Mouse (Mus musculus) adrenal gland, postnatal 14 days (tissue): ENCODE measurements around the gene Ccdc57. TPM values are rescaled to one million over a fixed set of nuclear protein-coding genes. Genes with fewer than 3 reads are reported as not detected.
A peak's percentile ranks its signal among the peaks of the same experiment; 100 is the strongest.

Source experiments
- DNase-seq: peaks from one replicate; pipeline ENCODE4 v3.0.0; 2021; ENCODE audit warnings: mixed read lengths
- total RNA-seq: library from RNA; stranded (reverse); gene quantifications from 2 replicates; pipeline ENCODE4 v1.2.3, GENCODE M21; 2021

The Ccdc57 gene
- total RNA-seq, 1 experiment from 2014 or later: 17.7 TPM

DNA sequence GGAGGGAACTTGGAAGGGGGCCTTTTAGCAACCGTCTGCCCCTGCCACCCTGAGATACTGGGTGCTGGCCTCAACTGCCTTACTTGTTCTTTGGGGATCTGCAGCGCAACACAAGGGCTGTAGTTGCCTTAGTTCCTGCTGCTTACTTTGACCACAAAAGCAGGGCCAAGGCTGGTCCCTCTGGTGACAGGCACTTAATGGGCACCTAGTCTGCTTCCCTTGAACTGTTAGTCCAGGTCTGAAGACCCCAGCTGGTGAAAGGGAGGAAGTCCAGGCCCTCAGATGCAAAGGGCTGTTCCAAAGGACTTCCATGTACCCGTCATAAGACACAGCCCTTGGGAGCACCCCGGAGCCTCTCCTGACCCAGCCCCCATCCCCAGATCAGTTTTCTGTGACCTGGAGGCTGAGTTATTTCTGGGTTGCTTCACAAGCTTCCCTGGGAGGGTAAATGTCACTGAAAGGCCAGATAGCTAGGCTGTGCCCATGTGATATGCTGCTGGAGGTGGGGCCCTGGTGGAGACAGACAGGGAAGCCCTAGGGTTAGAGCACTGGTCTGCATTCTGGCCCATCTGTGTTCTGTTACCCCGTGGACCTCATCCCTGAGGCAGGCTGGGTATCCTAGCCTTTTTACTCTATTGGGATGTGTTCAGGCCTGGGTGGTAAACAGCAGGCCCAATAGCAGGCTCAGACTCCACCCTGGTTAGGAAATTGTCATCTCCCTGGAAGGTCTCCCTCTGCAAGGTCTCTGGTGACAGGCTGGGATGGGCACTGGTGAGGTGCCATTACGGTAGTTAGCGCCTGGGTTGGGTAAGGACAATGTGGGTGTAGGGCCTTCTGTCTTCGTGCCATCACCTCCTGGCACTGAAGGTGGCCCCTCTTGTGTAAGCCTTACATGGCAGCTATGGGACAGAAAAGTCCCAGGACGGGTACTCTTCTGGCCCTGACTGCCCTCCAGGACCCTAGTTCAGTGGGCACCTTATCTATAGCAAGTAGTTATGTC, 19.4 kb upstream of the Ccdc57 start:
- DNase-seq: no peak

DNA sequence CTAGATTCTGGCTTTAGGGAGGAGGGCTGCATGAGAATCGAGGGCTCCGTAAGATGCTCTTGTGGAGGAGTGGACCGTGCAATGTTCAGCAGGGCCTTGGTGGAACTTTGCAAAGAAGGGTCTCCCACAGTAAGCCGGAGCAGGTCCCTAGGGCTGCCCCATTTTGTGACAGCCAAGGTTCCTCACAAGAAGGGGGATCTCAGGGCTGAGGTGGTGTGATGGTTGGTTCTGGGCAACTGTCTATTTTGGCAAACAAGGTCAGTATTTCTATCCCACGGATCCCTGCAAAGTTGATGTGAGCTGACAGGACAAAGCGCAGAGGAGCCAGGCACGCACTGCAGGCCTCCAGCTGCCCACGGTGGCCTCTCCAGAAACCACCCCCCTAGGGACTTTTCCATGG, 18.6 kb upstream of the Ccdc57 start:
- no peak for DNase-seq

DNA sequence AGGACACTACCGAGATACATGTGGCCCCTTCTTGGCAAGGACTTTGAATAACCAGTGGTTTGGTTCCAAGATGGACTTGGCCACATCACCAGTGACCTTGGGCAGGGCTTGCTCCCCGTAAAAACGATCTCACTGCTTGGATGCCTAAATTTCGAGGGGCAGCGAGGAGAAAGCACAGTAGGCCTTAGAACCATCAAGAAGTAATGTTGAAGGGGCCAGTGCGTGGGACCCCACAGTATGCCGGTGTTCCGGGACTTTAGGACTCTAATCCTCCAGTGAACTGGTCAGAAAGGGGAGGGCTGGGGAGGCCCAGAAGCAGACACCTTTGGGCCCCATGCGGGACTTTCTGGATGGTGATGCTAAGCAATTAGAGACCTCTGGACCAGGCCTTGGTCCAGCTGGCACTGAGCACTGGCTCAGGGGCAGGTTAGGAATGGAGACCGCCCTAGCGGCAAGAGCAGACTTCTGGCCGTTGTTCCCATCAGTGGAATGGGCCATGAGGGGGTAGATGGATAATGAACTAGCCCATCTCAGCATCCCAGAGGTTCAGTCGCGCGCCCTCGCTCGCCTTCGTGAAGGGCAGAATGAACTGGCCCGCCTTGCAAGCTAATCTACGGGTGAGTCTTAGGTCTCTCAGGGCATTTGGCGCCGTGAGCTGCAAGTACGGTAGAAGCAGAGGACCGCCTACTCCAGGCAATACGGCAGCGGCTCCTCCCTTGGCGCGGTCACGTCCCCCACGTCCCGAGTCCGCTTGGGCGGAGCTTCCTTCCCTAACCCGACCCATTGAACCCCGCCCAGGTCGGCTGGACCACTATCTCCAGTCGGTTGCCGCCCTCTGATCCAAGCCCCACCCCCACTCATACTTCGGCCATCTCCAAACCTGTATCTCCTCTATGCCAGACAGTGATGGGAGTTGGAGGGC, 17.9 kb upstream of the Ccdc57 start:
- peak; percentile 93 for DNase-seq

DNA sequence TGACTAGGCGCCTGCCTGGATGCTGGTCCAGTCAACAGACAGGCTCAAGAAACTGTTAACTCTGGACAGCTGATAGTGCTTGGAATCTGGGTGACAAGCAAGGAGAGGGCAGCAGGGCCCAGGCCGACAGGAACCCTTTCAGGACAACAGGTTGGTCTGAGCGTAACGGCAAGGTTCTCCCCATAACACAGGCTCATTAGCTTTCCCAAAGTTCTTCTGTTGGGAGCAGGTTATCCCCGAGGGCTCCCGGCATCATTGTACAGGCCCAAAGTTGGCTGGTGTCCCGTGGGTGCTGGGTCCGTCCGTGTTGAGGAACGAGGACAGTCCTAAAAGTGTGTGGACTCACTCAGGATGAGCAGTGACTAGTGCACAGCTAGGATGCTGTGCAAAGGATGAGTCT, 17.2 kb upstream of the Ccdc57 start:
- no peak for DNase-seq

DNA sequence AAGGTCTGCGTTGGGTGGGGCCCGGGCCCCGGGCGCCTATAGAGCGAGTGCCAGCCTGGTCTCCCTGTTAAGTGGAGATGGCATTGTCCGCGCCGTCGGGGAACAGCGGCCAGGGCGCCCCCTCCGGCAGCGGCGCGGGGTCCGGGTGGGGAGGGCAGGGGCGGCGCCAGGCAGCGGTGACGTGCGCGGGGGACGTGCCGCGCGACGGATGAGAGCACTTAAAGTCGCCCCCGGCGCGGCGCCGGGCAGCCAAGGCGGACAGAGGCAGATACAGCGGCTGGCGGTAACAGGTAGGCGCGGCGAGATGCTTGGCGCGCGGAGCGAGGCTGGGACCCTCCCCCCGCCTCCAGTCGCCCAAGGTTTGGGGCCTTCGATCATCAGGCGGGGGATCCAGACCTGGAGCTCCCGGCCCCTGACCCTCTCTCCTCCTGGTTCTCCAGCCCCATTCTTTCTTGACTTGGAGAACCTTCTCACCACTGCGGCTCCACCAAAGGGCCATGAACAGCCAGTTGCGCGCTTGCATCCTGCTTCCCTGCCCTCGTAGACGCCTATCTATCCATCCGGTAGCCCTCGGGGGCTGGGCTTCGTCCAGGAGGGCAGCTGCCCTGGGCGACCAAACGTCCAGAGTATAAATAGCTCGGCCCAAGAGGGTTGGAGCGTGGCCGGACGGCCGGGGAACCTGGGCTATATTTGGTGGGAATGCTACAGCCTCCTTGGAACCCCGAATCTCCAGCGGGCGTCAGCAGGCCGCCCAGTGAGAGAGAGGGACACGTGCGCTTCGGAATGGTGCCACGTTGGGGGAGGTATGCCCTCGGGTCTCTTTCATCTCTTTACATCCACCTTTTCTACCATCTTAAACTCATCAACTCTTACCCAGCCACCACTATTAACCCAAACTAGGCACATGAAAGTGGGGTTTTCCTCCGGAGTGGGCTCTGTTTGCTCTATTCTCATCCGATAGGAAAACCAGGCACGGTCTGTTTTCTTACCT, 16.5 kb upstream of the Ccdc57 start:
- peak; percentile 59 for DNase-seq

DNA sequence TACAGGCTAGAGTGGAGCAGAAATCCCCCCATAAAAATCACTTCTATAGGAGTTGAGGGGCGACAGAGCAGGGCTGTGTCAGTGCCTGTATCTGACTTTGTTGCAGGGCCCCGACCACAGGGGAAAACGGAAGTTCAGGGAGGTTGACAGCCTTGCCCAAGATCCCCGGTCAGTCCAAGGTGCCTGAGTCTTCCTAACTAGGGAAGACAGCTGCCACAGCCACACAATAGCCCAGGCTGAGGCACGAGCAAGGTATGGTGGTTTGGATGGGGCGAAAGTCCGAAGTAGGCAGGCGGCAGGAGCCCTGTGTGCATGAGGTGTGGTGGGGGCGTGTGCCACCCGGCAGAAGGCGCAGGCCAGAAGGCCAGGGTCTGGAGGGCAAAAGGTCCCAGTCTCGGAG, 15.7 kb upstream of the Ccdc57 start, which contains the start of gene Slc16a3:
Gene Slc16a3 (plus strand): TSS at position 153 of the 400 bp plus-strand sequence.
- no peak for DNase-seq

DNA sequence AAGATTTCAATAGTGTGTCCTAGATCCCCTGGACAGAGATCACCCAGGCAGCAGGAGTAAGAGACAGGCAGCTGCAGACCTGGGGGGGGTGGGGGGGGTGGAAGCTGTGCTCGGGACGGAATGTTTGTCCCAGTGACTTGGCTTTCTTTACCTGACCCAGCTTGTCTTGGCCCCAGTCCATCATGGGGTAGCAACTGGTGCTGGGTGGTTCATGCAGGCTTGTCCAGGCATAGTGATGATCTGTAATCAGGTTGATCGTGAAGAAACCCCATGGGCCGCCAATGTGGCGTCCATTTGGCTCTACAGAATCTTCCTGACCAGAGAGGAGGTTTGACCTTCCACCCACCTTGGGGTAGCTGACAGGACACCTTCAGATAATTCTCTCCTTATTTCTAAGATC, 13.3 kb upstream of the Ccdc57 start:
- DNase-seq: no peak

DNA sequence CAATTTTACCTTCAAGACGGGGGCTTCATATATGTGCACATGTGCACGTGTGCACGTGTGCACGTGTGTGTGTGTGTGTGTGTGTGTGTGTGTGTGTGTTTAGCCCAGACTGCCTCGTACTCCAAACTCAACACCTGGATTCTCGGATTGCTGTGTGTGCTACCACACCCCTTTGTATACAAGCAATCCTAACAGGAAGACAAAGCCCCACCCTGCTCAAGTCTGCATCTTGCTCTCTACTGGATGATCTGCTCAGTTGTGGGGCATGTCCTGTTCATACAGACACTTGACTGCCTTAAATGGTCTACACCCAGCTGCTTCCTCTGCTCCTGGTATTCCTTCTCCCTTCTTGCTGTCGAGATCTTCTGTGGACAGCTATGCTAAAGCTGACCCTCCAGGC, 12.6 kb upstream of the Ccdc57 start:
- DNase-seq: no peak

DNA sequence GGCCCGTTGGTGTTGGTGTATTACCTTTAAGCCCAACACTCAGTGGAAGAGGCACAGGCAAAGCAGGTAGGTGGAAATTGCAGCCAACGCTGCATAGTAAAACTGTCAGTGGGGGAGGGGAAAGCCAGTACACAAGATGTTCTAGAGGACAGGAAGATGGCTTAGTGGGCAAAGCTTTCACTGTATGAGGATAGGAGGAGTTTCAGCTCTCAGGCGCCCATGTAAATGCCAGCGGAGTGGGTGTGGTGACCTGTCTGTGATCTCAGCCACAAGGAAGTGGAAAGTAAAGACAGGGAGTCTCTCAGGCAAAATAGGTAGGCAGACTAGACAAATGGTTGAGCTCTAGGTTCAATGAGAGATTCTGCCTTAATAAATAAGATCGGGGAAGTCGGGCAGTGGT, 8.3 kb upstream of the Ccdc57 start:
- no peak for DNase-seq

DNA sequence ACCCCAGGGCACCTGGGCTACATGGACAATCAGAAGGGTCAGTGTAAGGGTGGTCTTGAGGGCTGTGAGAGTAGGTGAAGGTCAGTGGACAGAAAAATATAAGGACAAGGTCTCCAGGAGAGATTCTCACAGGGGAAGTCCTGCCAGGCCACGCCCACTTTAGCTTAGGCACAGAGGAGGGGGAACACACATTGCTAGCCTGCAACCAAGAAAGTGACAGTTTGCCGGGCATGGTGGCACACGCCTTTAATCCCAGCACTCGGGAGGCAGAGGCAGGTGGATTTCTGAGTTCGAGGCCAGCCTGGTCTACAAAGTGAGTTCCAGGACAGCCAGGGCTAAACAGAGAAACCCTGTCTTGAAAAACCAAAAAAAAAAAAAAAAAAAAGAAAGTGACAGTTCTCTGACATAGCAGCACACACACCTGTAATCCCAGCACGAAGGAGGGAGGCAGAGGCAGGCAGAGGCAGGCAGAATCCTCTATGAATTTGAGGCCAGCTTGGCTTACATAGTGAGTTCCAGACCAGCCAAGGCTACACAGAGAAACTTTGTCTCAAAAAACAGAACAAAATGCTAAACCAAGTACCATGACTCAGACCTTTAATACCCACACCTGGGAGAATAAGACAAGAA, 7.2 kb upstream of the Ccdc57 start:
- DNase-seq: no peak

DNA sequence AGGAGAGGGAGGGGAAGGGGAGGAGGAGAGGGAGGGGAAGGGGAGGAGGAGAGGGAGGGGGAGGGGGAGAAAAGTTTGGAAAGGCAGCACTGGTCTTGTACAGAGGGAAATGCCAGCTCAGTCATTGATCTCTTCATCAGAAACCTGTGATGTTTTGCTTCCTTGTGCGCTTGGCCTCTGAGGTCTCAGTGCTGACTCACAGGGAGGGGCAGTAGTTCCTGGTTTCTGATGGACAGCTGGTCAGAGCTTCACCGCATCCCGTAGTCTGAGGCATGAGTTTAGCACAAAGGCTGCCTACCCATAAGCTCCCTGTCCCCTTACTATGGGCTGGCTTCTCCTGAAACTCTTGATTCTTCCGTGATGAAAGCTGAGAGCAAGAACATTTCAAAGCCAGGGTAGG, 6.1 kb upstream of the Ccdc57 start:
- DNase-seq: no peak

DNA sequence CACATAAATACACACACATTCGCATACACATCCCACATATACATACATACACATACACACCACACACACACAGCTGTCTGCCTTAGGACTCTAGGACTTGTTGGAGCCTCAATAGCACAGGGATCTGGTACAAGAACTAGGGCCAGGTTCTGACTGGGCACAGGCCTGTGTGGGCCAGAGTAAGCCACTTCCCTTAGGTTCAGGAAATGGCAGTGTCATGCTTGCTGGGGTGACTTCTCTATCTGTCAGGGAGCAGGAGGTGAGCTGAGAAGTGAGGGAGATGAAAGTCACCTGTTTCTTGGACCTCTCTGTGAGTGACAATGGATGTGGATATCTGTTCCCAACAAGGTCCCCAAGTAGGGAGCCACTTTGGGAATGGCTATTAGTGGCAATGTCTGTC, 5.3 kb upstream of the Ccdc57 start:
- DNase-seq: no peak

DNA sequence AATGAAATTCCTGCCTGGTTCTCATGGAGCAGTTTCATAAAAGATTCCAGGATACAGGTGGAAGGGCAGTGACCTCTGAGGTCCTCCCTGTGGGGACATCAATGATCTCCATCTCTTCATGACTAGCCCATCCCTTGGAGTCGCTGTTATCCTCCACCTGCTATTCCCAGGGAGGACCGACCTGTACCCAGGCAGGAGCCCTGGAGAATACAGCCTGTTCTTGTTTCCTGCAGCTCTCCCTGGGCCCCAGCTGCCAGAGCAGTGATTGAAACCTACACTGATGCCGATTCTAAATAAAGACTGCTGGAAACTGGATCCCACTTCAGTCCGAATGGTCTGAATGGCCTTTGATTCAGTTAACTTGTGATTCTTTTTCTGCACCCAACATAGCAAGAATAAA, 1.2 kb downstream of the Ccdc57 start:
- no peak for DNase-seq

DNA sequence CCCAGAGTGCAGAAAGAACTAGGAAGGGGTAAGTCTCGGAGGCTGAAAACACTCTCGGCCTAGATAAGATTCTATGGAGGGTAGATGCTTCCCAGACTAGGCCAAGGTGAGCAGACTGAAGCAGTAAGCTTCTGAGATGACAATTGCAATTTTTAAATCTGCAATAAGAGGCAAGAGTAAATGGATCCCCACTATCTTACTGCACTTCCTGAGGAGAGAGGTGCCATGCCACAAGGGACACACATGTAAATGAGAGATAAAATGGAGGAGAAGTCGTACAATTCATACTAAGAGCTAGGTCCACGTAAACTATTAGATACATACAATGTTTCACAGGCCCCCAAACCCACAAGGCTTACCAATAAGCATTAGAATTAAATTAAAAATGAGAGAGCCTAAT, 4.2 kb downstream of the Ccdc57 start:
- no peak for DNase-seq

DNA sequence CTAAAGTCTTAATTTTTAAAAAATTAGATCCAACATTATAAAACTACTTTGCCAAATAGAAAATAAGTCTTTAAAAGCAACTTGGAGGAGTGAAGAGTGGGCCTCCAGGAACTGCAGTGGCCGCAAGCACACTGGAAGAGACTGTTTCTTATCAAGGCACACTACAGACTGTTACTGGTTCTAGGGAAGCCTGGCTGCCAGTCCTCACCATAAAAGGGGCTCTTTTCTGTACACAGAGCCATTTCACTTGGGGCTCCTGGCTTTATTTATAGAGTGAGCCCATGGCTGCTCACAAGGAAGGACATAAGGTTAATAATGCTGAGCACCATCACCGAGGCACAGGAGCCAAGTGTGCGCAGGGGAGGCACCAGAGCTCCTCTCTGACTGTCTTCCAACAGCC, 10.1 kb downstream of the Ccdc57 start:
- no peak for DNase-seq

DNA sequence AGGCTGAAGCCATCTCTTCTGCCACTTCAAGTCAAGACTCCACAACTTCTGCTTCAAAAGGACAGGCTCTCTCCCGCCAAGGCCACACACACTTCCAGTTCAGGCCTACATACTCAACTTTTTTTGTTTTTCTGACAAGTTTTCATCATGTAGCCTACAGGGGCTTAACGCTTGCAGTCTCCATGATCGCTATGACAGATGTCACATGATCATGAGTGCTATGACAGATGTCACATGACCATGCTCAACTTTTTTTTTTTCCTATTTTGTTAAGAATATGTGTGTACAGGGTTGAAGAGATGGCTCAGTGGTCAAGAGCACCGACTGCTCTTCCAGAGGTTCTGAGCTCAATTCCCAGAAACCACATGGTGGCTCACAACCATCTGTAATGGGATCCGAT, 14.9 kb downstream of the Ccdc57 start:
- DNase-seq: no peak

DNA sequence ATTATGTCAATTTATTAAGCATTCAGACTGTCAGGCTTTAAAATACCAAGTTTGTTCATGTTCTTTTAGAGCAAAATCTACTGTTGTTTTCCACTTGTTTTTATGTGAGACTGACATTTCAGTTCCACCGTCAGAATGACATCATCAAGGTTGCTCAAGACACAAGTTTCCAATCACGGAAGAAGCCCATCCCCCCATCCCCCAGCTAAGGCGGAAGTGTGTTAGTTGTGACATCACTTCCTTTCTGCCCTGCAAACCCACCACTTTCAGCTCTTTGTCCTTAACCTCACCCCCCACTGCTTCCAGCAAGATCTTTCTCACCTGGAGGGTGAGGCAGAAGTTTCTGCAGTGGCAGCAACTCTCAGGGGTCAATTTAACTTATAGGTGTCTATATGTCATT, 16.2 kb downstream of the Ccdc57 start:
- peak; percentile 44 for DNase-seq

DNA sequence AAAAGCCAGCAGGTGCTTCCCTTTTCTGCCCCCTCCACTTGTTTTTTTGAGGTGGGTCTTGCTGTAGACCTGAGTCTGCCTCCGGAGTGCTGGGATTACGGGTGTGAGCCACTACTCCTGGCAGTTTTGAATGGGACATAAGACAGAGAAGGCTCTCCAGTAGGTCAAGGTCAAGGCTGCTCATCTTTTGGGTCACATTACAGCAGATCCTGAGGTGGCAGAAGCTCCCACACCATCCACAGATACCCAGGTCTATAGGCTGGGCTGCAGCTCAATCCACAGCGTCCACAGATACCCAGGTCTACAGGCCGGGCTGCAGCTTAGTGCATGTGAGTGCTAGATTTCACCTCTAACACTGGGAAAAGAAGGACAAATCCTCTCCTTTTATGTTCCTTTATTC, 18.9 kb downstream of the Ccdc57 start:
- peak; percentile 27 for DNase-seq

DNA sequence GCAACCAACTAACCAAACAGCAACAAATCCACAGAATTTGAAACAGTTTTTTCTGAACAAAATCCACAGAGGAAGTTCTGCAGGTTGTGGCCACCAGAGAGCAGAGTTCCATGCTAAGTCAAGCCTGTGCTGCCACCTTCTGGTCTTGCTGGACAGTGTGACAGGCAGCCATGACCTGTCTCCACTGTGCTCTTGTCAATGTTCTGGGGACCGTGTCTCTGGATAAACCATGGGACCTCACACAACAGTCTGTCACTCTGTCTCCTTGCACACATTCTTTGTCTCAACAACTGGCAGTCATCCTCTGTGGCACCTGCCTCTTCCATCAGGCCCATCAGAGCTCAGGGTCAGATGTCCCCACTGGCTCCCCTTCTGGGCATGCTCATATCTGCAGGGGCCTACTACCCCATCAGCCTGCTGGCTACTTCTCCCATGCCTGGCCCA, 27.2 kb downstream of the Ccdc57 start:
- peak; percentile 88 for DNase-seq

DNA sequence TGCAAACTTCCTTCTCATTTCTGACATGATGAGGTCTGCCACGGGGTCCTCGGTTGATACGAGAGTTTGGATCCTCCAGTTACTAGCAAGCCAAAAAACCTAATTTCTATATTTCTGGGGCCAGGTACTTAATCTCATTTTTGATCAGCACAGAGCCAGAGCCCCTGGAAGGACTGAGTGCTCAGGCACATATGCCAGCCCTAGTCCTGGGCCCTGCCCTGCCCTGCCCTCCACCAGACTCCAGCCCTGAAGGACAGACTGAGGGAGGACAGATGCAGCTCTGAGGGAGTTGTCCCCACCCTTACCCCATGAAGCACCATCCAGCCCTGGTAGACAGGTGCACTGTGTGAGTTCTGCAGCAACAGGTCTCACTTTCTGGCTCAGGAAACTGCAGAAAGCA, 28.1 kb downstream of the Ccdc57 start:
- no peak for DNase-seq

DNA sequence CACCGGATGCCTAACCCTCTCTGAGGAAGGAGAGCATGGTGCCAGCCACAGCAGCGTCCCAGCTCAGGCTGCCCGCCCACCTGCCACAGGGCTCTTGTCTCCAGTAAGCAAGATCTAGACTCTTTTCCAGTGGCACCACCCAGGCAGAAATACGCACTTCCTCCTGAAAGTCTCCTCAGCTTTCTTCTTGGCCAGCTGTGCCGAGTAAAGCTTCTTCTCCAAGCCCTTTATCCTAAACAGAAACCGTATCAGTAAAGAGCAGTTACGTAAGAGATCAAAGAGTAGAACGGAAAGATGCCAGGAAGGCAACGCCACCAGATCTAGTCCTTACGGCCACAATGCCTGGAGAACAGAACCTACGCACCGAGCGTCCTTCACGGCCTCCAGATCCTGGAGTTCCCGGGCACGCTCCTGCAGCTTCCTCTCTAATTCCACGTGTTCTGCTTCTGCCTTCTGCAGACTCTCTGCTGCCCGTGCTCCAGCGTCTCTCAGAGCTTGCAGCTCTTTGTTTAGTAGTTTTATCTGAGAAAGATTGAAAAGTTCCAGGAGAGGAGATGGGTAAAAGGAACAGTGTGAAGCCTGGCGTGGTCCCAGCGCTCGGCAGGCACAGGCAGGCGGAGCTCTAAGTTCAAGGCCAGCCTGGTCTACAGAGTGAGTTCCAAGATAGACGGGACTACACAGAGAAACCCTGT, 29.4 kb downstream of the Ccdc57 start:
- DNase-seq: peak; percentile 77
